Mouse (Mus musculus) myocyte (in vitro differentiated cells): ENCODE measurements around the gene Cerkl. TPM values are rescaled to one million over a fixed set of nuclear protein-coding genes. Genes with fewer than 3 reads are reported as not detected.

Experiments used
- H3K27me3 ChIP-seq: one replicate; pipeline ENCODE4 v1.6.1; 2011; ENCODE audit not compliant: control insufficient read depth, insufficient read depth, insufficient read length
- H3K36me3 ChIP-seq: one replicate; pipeline ENCODE4 v1.6.1; 2011; ENCODE audit not compliant: control insufficient read depth, insufficient read depth
- H3K4me2 ChIP-seq: one replicate; pipeline ENCODE4 v1.6.1; 2011; ENCODE audit warnings: low read depth, control low read depth
- H3K4me3 ChIP-seq: one replicate; pipeline ENCODE4 v1.5.1; 2011; ENCODE audit warnings: mild to moderate bottlenecking, control low read depth, moderate library complexity
- H3K79me2 ChIP-seq: one replicate; pipeline ENCODE4 v1.6.1; 2011; ENCODE audit not compliant: control insufficient read depth, insufficient read depth
- H3ac ChIP-seq: one replicate; pipeline ENCODE4 v1.6.1; 2011; ENCODE audit not compliant: control insufficient read depth, insufficient read length
- CEBPB ChIP-seq: IDR thresholded peaks from 2 replicates; pipeline ENCODE4 v1.6.1; 2011; ENCODE audit warnings: mild to moderate bottlenecking, moderate library complexity; ENCODE audit not compliant: poor library complexity, insufficient read depth, severe bottlenecking
- E2F4 ChIP-seq: IDR thresholded peaks from one replicate; pipeline ENCODE4 v1.6.1; 2011; ENCODE audit warnings: mild to moderate bottlenecking, control low read depth, moderate library complexity; ENCODE audit not compliant: insufficient read depth
- MAX ChIP-seq: IDR thresholded peaks from one replicate; pipeline ENCODE4 v1.6.1; 2011; ENCODE audit warnings: low read depth, mild to moderate bottlenecking, control low read depth
- MYOD1 ChIP-seq, 3 experiments: IDR thresholded peaks; one replicate each; pipeline ENCODE4 v1.6.1; 2011; ENCODE audit warnings: control low read depth in 2 of 3, low read depth in 2 of 3, mild to moderate bottlenecking in 2 of 3, moderate library complexity in 1 of 3; ENCODE audit not compliant: insufficient read length in 2 of 3, control insufficient read depth in 1 of 3
- MYOG ChIP-seq, 3 experiments: IDR thresholded peaks; one replicate each; pipeline ENCODE4 v1.6.1; 2011; ENCODE audit warnings: control low read depth in 2 of 3, low read depth in 2 of 3, mild to moderate bottlenecking in 2 of 3; ENCODE audit not compliant: insufficient read length in 2 of 3, control insufficient read depth in 1 of 3, insufficient read depth in 1 of 3
- POLR2A ChIP-seq: IDR thresholded peaks from one replicate; pipeline ENCODE4 v1.6.1; 2011; ENCODE audit warnings: low read depth, mild to moderate bottlenecking, control low read depth, moderate library complexity; ENCODE audit not compliant: insufficient read length
- POLR2AphosphoS2 ChIP-seq: IDR thresholded peaks from one replicate; pipeline ENCODE4 v1.6.1; 2011; ENCODE audit warnings: low read depth, control low read depth; ENCODE audit not compliant: insufficient read length
- REST ChIP-seq: IDR thresholded peaks from one replicate; pipeline ENCODE4 v1.6.1; 2011; ENCODE audit warnings: mild to moderate bottlenecking, control low read depth, moderate library complexity; ENCODE audit not compliant: insufficient read depth, insufficient read length
- SRF ChIP-seq: IDR thresholded peaks from one replicate; pipeline ENCODE4 v1.6.1; 2011; ENCODE audit warnings: low read depth; ENCODE audit not compliant: control insufficient read depth, insufficient read length
- TCF12 ChIP-seq: IDR thresholded peaks from one replicate; pipeline ENCODE4 v1.6.1; 2011; ENCODE audit warnings: mild to moderate bottlenecking, control low read depth; ENCODE audit not compliant: poor library complexity, insufficient read depth, severe bottlenecking
- TCF3 ChIP-seq: IDR thresholded peaks from one replicate; pipeline ENCODE4 v1.6.1; 2011; ENCODE audit warnings: low read depth, control low read depth; ENCODE audit not compliant: insufficient read length
- USF1 ChIP-seq: IDR thresholded peaks from one replicate; pipeline ENCODE4 v1.6.1; 2011; ENCODE audit warnings: low read depth, mild to moderate bottlenecking, control low read depth, moderate library complexity
- polyA plus RNA-seq: library from polyadenylated mRNA; unstranded; fragments of >200 nt; fragmentation: generic; extraction: Trizol; gene quantifications from one replicate; pipeline ENCODE4 v1.2.1, GENCODE M21; 2012; ENCODE audit warnings: missing spikeins

Cerkl gene
- polyA plus RNA-seq, 1 experiment = not detected

DNA sequence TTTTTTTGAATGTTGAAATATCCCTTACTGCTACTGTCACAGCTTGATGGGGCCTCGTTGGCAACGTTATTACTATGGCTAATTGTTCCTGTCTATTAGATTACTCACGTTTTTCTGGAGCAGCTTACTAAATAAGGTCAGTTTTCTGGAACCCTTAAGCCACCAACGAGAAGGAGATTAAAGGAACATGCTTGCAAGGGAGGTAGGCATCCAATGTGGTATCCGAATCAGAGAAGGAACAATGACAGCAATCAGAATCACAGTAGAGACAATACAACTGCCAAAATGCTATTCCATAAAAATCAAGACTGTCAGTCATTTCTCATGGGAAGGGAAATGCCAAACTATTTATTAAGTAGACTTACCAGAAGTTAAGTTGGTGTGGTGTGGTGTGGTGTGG, 5.1 kb downstream of the Cerkl start:
- TF ChIP-seq USF1 (no peak), POLR2AphosphoS2 (no peak), TCF3 (no peak), MYOD1 (IDR thresholded peaks at IDR 0.05; ENCODE audit: control insufficient read depth in 1 of 3, insufficient read length in 2 of 3, low read depth in 2 of 3) (no peak), POLR2A (no peak), E2F4 (no peak), CEBPB (no peak), MAX (no peak), REST (no peak), SRF (no peak), MYOG (IDR thresholded peaks at IDR 0.05; ENCODE audit: control insufficient read depth in 1 of 3, insufficient read depth in 1 of 3, insufficient read length in 2 of 3, low read depth in 2 of 3) (no peak), TCF12 (no peak)
- H3K27me3 ChIP-seq = peaks cover 21% of the 10 kb centered on the region
- no peak overlapping the region for H3K4me3 ChIP-seq
- no peak overlapping the region for H3K4me2 ChIP-seq
- H3K36me3 ChIP-seq = no peaks in the 10 kb centered on the region
- no peak overlapping the region for H3ac ChIP-seq
- H3K79me2 ChIP-seq = no peaks in the 10 kb centered on the region

DNA sequence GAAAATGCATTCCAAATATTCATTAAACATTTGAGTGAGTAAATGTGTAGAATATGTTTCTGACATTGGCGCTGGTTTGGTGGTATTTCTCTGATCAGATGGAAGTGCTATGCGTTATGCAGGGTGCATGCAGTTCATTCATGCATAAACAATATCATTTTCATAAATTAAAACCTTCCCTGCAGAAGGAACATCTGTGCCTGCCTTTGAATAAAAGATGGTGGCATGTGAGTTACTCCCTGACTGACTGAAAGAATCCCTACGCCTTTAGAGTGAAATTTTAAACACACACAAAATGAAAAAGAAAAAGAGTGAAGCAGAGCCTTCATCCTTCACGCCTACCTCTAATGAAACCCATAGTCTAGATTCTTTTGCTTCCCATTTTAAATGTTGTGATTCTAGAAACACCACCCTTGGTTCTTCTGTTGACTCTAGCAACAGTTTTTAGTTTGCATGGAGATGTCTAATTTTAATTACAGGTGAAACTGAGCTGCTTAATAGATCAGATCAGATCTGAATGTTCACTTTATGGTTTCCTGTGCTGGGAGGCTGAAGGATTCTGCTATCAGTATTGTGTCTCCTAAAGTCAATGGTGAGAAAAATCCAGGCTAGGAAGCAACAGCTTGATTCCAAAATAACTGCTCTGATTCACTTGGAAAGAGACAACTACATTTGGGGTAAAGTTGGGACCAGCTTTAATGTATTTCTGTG, 5.7 kb downstream of the Cerkl start:
- H3K27me3 ChIP-seq = peaks cover 18% of the 10 kb centered on the region
- no peak overlapping the region for H3K4me3 ChIP-seq
- no peak overlapping the region for H3ac ChIP-seq
- H3K36me3 ChIP-seq = no peaks in the 10 kb centered on the region
- no peak overlapping the region for H3K4me2 ChIP-seq
- H3K79me2 ChIP-seq = no peaks in the 10 kb centered on the region
- no peak for TF ChIP-seq REST
- TF ChIP-seq MYOD1 (IDR thresholded peaks at IDR 0.05; ENCODE audit: control insufficient read depth in 1 of 3, insufficient read length in 2 of 3, low read depth in 2 of 3) = no peak
- no peak for TF ChIP-seq TCF12
- no peak for TF ChIP-seq POLR2AphosphoS2
- no peak for TF ChIP-seq USF1
- TF ChIP-seq CEBPB = no peak
- no peak for TF ChIP-seq MYOG (IDR thresholded peaks at IDR 0.05; ENCODE audit: control insufficient read depth in 1 of 3, insufficient read depth in 1 of 3, insufficient read length in 2 of 3, low read depth in 2 of 3)

DNA sequence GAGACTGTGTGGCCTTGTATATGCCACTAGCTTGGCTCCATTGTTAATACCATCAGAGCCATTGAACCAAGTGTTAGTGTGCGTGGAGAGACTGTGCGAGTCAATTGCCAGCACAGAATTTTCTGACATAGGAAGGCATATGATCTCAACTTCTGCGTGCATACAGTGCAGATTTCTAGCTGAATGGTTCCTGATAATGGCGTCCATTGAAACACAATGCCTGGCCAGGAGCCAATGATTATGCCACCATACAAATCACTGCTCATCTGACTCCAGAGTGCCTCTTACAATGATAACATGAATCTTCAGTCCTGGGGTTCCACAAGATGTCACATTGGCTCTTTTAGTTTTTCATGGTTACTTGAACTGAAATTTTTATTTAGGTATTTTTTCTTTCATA, 7.2 kb downstream of the Cerkl start:
- H3K4me3 ChIP-seq = no peak overlapping the region

DNA sequence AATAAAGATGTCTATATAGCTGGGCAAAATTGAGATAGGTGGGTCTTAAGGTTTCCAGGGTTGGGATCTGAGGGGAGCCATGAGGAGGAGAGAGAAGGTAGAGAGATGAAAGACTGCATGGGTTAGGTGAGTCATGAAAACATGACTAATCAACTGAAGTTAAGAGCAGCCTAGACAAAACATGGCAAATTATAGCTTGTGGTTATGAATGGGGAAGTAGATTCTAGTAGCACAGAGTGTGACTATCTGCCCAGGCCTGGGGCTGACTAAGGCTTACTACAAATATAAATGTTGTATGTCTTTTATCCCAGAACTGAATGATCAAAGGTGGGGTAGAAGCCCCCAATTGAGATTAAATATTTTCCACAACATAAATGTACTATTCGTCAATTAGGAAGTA, 9.4 kb downstream of the Cerkl start:
- no peaks in the 10 kb centered on the region for H3K79me2 ChIP-seq
- no peaks in the 10 kb centered on the region for H3K36me3 ChIP-seq
- no peak overlapping the region for H3K4me3 ChIP-seq
- no peak for TF ChIP-seq MYOG (IDR thresholded peaks at IDR 0.05; ENCODE audit: control insufficient read depth in 1 of 3, insufficient read depth in 1 of 3, insufficient read length in 2 of 3, low read depth in 2 of 3)
- no peak for TF ChIP-seq TCF3
- TF ChIP-seq TCF12 = no peak
- TF ChIP-seq REST = no peak
- TF ChIP-seq POLR2AphosphoS2 = no peak
- TF ChIP-seq E2F4 = no peak
- no peak for TF ChIP-seq MYOD1 (IDR thresholded peaks at IDR 0.05; ENCODE audit: control insufficient read depth in 1 of 3, insufficient read length in 2 of 3, low read depth in 2 of 3)
- H3ac ChIP-seq = no peak overlapping the region
- H3K27me3 ChIP-seq = no peaks in the 10 kb centered on the region
- no peak overlapping the region for H3K4me2 ChIP-seq

More for the DNA sequence above, 7.2 kb downstream of the Cerkl start:
- TF ChIP-seq TCF3 (no peak), TCF12 (no peak), POLR2AphosphoS2 (no peak)
- peaks cover 6% of the 10 kb centered on the region for H3K27me3 ChIP-seq
- no peaks in the 10 kb centered on the region for H3K36me3 ChIP-seq
- H3ac ChIP-seq = no peak overlapping the region
- no peak overlapping the region for H3K4me2 ChIP-seq
- no peaks in the 10 kb centered on the region for H3K79me2 ChIP-seq

DNA sequence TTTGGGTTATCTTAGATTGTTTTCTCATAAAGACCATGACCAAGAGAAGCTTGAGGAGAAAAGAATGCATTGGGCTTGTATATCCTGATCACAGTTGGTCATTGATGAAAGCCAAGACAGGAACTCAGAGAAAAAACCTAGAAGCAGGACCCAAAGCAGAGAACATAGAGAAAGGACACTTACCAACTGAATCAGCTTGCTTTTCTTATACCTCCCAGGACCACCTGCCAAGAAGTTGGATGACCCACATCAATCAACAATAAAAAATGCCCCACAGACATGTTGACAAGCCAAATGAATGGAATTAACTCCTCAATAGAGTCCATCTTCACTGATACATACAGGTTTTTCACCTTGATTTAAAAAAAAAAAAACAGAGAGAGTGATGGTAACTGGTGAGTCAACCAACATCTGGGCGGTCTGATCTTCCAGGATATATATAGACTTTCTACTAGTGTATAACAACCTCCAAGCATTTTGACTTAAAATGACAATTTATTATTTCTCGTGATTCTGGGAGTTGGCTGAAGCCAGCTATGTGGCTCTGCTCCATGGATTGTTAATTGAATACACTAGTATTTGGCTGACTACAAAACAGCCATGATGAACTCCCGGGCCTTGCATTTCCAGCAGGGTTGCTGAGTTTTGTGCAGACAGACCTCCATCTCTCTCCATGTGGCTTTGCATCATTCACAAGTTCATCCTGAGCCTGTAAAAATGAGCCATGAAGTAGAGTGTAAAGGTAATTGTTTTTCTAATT, 12.5 kb downstream of the Cerkl start:
- H3K4me2 ChIP-seq = no peak overlapping the region
- H3K36me3 ChIP-seq = no peaks in the 10 kb centered on the region
- no peaks in the 10 kb centered on the region for H3K79me2 ChIP-seq
- H3ac ChIP-seq = no peak overlapping the region
- no peaks in the 10 kb centered on the region for H3K27me3 ChIP-seq
- H3K4me3 ChIP-seq = no peak overlapping the region
- no peak for TF ChIP-seq TCF12
- no peak for TF ChIP-seq POLR2A
- TF ChIP-seq MYOD1 (IDR thresholded peaks at IDR 0.05; ENCODE audit: control insufficient read depth in 1 of 3, insufficient read length in 2 of 3, low read depth in 2 of 3) = no peak
- no peak for TF ChIP-seq E2F4
